Mouse (Mus musculus) lung, embryonic 14.5 days (tissue): Measurements from ENCODE around the gene Lif. TPM values are rescaled to one million over a fixed set of nuclear protein-coding genes. Genes with fewer than 3 reads are reported as not detected.

ENCODE experiments used
- ATAC-seq: fragments of 200-750 bp; cut with Nextera tagmentation; 2 replicates; pipeline ENCODE4 v1.8.0; 2017; ENCODE audit warnings: mild to moderate bottlenecking, moderate TSS enrichment, moderate library complexity; ENCODE audit not compliant: insufficient read depth
- DNase-seq: peaks from one replicate; pipeline ENCODE4 v3.0.0-alpha.2; 2015
- H3K27ac ChIP-seq: fragments of 300-500 bp; sonication (generic); 2 replicates; pipeline ENCODE4 v1.5.1; 2014; ENCODE audit warnings: low read depth, mild to moderate bottlenecking, moderate library complexity
- H3K27me3 ChIP-seq: fragments of 300-500 bp; sonication (generic); 2 replicates; pipeline ENCODE4 v1.6.1; 2014; ENCODE audit warnings: low read length, control low read depth; ENCODE audit not compliant: insufficient read depth
- H3K36me3 ChIP-seq: fragments of 300-500 bp; sonication (generic); 2 replicates; pipeline ENCODE4 v1.6.1; 2014; ENCODE audit warnings: control low read depth; ENCODE audit not compliant: insufficient read depth
- H3K4me1 ChIP-seq: fragments of 300-500 bp; sonication (generic); 2 replicates; pipeline ENCODE4 v1.6.1; 2014; ENCODE audit warnings: antibody characterized with exemption, control low read depth; ENCODE audit not compliant: insufficient read depth
- H3K4me2 ChIP-seq: fragments of 300-500 bp; sonication (generic); 2 replicates; pipeline ENCODE4 v1.6.1; 2014; ENCODE audit warnings: mild to moderate bottlenecking
- H3K4me3 ChIP-seq: fragments of 300-500 bp; sonication (generic); 2 replicates; pipeline ENCODE4 v1.5.1; 2014; ENCODE audit warnings: low read depth, low read length
- H3K9ac ChIP-seq: fragments of 300-500 bp; sonication (generic); 2 replicates; pipeline ENCODE4 v1.6.1; 2014
- H3K9me3 ChIP-seq: fragments of 300-500 bp; sonication (generic); 2 replicates; pipeline ENCODE4 v1.6.1; 2016; ENCODE audit warnings: low read depth, low read length, control low read depth
- CTCF ChIP-seq: IDR thresholded peaks from 2 replicates; pipeline ENCODE4 v1.5.1; 2016; ENCODE audit warnings: antibody characterized with exemption, low read depth
- WGBS: fragments of 180-500 bp; shearing (Covaris S2); extraction: QIAGEN DNeasy Blood & Tissue Kit; methylation state at CpG from one replicate; pipeline ENCODE4 v1.1.7; 2014; 5-methylcytosine and 5-hydroxymethylcytosine counted together
- polyA plus RNA-seq: library from polyadenylated mRNA; unstranded; fragments of >200 nt; fragmentation: Nextera tagmentation; extraction: Ambion mirVana; gene quantifications from 2 replicates; pipeline ENCODE4 v1.2.1, GENCODE M21; 2014

Lif gene
- polyA plus RNA-seq, 1 experiment from 2014 or later = 0.33 TPM

DNA sequence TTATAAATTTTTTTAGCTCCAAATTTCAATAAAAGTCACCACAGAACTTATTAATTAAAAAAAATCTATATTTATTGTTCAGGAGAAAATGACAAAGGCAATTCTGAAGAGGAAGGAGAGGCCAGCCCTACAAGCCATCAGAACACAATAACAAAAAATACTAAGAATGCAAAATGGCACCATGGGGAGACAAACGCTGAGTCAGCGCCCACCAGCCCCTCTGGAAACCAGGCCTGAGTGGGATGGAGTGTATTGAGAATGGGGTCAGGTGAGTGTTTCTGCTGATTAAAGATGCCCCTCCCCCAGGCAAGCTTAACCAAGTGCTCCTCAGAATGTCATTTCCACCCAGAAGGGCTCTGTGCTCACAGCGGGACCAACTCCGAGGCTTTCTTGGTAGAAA is 47.7 kb downstream of the Lif start:
- H3K4me2 ChIP-seq = no peak overlapping the region
- ATAC-seq (no peak), DNase-seq (no peak)
- H3K9me3 ChIP-seq = no peaks in the 10 kb centered on the region
- H3K9ac ChIP-seq = no peak overlapping the region
- H3K4me3 ChIP-seq = no peak overlapping the region
- TF ChIP-seq CTCF = no peak
- no peaks in the 10 kb centered on the region for H3K36me3 ChIP-seq
- H3K27me3 ChIP-seq = no peaks in the 10 kb centered on the region
- peaks cover 15% of the 10 kb centered on the region for H3K4me1 ChIP-seq
- H3K27ac ChIP-seq = no peak overlapping the region
- WGBS = 84% methylated on average over 4 of the region's 4 CpGs

- no peak overlapping the region for H3K4me3 ChIP-seq
- peaks cover 20% of the 10 kb centered on the region for H3K4me1 ChIP-seq
- ATAC-seq = no peak
- H3K27me3 ChIP-seq = no peaks in the 10 kb centered on the region
- H3K4me2 ChIP-seq = no peak overlapping the region
- no peak overlapping the region for H3K9ac ChIP-seq
- TF ChIP-seq CTCF = no peak
- H3K27ac ChIP-seq = no peak overlapping the region
- WGBS = 45% methylated on average over 2 of the region's 2 CpGs
- DNase-seq = no peak
- no peaks in the 10 kb centered on the region for H3K36me3 ChIP-seq
- H3K9me3 ChIP-seq = no peaks in the 10 kb centered on the region
These were observed 48.7 kb downstream of the Lif start for GRCm38 (mm10) chr11:4306086-4306485.

DNA sequence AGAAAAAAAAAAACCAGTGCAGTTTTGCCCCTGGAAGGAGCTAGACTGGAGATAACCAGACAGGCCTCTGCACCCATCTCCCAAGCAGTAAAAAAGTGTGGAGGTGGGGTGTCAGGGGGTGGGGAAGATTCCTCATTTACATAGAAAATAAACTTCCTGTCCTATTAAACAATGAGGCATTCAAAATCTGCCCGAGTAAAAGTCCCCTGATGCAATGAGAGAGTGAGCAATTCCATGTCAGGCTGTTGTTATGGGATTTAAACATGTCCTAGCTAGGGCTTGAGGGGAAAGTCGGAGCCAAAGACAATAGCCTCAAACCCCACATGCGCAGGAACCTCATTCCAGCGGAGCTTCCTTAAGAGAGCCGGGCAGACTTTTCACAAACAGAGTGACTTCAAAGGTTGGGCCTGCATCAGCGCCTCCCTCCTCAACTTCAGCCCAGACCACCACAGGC is 50.7 kb downstream of the Lif start:
- ATAC-seq = peak; percentile 22; the same call in 1 of the 2 replicates
- Histone ChIP-seq H3K4me2 (peak overlapping the region; percentile 47), H3K27ac (peak overlapping the region; percentile 79; the same call in 1 of the 2 replicates), H3K27me3 (peaks cover 6% of the 10 kb centered on the region; the same call in 1 of the 2 replicates), H3K9me3 (no peaks in the 10 kb centered on the region), H3K4me3 (no peak overlapping the region), H3K4me1 (peaks cover 12% of the 10 kb centered on the region; the same call in 1 of the 2 replicates), H3K36me3 (no peaks in the 10 kb centered on the region), H3K9ac (no peak overlapping the region)
- 7% methylated on average over 6 of the region's 6 CpGs for WGBS
- DNase-seq = peak; percentile 67
- TF ChIP-seq CTCF = no peak

GRCm38 (mm10) chr11:4308514-4309450 is 51.4 kb downstream of the Lif start:
- H3K9me3 ChIP-seq = no peaks in the 10 kb centered on the region
- peak overlapping the region; percentile 47 for H3K4me2 ChIP-seq
- peak overlapping the region; percentile 79 for H3K27ac ChIP-seq
- no peak overlapping the region for H3K9ac ChIP-seq
- DNase-seq (peak; percentile 81), ATAC-seq (peak; percentile 87)
- H3K27me3 ChIP-seq = peaks cover 6% of the 10 kb centered on the region; the same call in 1 of the 2 replicates
- H3K4me3 ChIP-seq = no peak overlapping the region
- H3K4me1 ChIP-seq = peaks cover 12% of the 10 kb centered on the region; the same call in 1 of the 2 replicates
- TF ChIP-seq CTCF = no peak
- no peaks in the 10 kb centered on the region for H3K36me3 ChIP-seq
- WGBS = 23% methylated on average over 25 of the region's 25 CpGs

GRCm38 (mm10) chr11:4309613-4310012 is 52.3 kb downstream of the Lif start:
- ATAC-seq (no peak), DNase-seq (no peak)
- Histone ChIP-seq H3K4me1 (peaks cover 12% of the 10 kb centered on the region; the same call in 1 of the 2 replicates), H3K27ac (no peak overlapping the region), H3K36me3 (no peaks in the 10 kb centered on the region), H3K27me3 (peaks cover 6% of the 10 kb centered on the region; the same call in 1 of the 2 replicates), H3K4me2 (no peak overlapping the region), H3K9ac (no peak overlapping the region), H3K9me3 (no peaks in the 10 kb centered on the region), H3K4me3 (no peak overlapping the region)
- 72% methylated on average over 4 of the region's 4 CpGs for WGBS
- no peak for TF ChIP-seq CTCF

DNA sequence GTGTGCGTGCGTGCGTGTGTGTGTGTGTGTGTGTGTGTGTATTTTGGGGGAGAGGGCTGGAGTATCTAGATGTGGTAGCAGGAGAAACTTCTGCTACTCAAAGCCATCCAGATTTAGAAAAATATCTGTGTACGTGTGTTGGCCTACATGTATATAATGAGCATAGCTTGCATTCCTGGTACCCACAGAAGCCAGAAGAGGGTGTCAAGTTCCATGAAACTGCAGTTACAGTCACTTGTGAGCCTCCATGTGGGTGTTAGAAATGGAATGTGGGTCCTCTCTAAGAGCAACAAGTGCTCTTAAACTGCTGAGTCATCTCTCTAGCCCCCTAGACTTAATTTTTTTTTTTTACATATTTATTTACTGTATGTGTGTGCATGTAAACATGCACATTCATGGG is 53.0 kb downstream of the Lif start:
- H3K27ac ChIP-seq = no peak overlapping the region
- WGBS = 72% methylated on average over 4 of the region's 4 CpGs

GRCm38 (mm10) chr11:4312180-4312579 is 54.8 kb downstream of the Lif start:
- H3K4me1 ChIP-seq = peaks cover 12% of the 10 kb centered on the region; the same call in 1 of the 2 replicates
- H3K36me3 ChIP-seq = no peaks in the 10 kb centered on the region
- DNase-seq (no peak), ATAC-seq (no peak)
- H3K9ac ChIP-seq = no peak overlapping the region
- peaks cover 6% of the 10 kb centered on the region; the same call in 1 of the 2 replicates for H3K27me3 ChIP-seq
- H3K9me3 ChIP-seq = no peaks in the 10 kb centered on the region
- no peak overlapping the region for H3K4me2 ChIP-seq
- H3K4me3 ChIP-seq = no peak overlapping the region
- WGBS = 78% methylated on average over 4 of the region's 4 CpGs
- H3K27ac ChIP-seq = no peak overlapping the region
- no peak for TF ChIP-seq CTCF

More for the DNA sequence above, 53.0 kb downstream of the Lif start:
- peaks cover 12% of the 10 kb centered on the region; the same call in 1 of the 2 replicates for H3K4me1 ChIP-seq
- DNase-seq (no peak), ATAC-seq (no peak)
- H3K4me2 ChIP-seq = no peak overlapping the region
- peaks cover 6% of the 10 kb centered on the region; the same call in 1 of the 2 replicates for H3K27me3 ChIP-seq
- no peak overlapping the region for H3K9ac ChIP-seq
- no peaks in the 10 kb centered on the region for H3K9me3 ChIP-seq
- H3K36me3 ChIP-seq = no peaks in the 10 kb centered on the region
- no peak overlapping the region for H3K4me3 ChIP-seq
- 0 out of 2 replicates have a peak, but pooled peaks have one; percentile 7 for TF ChIP-seq CTCF
